Mouse (Mus musculus) lung, embryonic 14.5 days (tissue): ENCODE data around the gene Gcnt2. TPM values are rescaled to one million over a fixed set of nuclear protein-coding genes. Genes with fewer than 3 reads are reported as not detected.

Experiments used
- ATAC-seq: fragments of 200-750 bp; cut with Nextera tagmentation; 2 replicates; pipeline ENCODE4 v1.8.0; 2017; ENCODE audit warnings: mild to moderate bottlenecking, moderate TSS enrichment, moderate library complexity; ENCODE audit not compliant: insufficient read depth
- DNase-seq: peaks from one replicate; pipeline ENCODE4 v3.0.0-alpha.2; 2015
- H3K27ac ChIP-seq: fragments of 300-500 bp; sonication (generic); 2 replicates; pipeline ENCODE4 v1.5.1; 2014; ENCODE audit warnings: low read depth, mild to moderate bottlenecking, moderate library complexity
- H3K27me3 ChIP-seq: fragments of 300-500 bp; sonication (generic); 2 replicates; pipeline ENCODE4 v1.6.1; 2014; ENCODE audit warnings: low read length, control low read depth; ENCODE audit not compliant: insufficient read depth
- H3K36me3 ChIP-seq: fragments of 300-500 bp; sonication (generic); 2 replicates; pipeline ENCODE4 v1.6.1; 2014; ENCODE audit warnings: control low read depth; ENCODE audit not compliant: insufficient read depth
- H3K4me1 ChIP-seq: fragments of 300-500 bp; sonication (generic); 2 replicates; pipeline ENCODE4 v1.6.1; 2014; ENCODE audit warnings: antibody characterized with exemption, control low read depth; ENCODE audit not compliant: insufficient read depth
- H3K4me2 ChIP-seq: fragments of 300-500 bp; sonication (generic); 2 replicates; pipeline ENCODE4 v1.6.1; 2014; ENCODE audit warnings: mild to moderate bottlenecking
- H3K4me3 ChIP-seq: fragments of 300-500 bp; sonication (generic); 2 replicates; pipeline ENCODE4 v1.5.1; 2014; ENCODE audit warnings: low read depth, low read length
- H3K9ac ChIP-seq: fragments of 300-500 bp; sonication (generic); 2 replicates; pipeline ENCODE4 v1.6.1; 2014
- H3K9me3 ChIP-seq: fragments of 300-500 bp; sonication (generic); 2 replicates; pipeline ENCODE4 v1.6.1; 2016; ENCODE audit warnings: low read depth, low read length, control low read depth
- CTCF ChIP-seq: IDR thresholded peaks from 2 replicates; pipeline ENCODE4 v1.5.1; 2016; ENCODE audit warnings: antibody characterized with exemption, low read depth
- WGBS: fragments of 180-500 bp; shearing (Covaris S2); extraction: QIAGEN DNeasy Blood & Tissue Kit; methylation state at CpG from one replicate; pipeline ENCODE4 v1.1.7; 2014; 5-methylcytosine and 5-hydroxymethylcytosine counted together
- polyA plus RNA-seq: library from polyadenylated mRNA; unstranded; fragments of >200 nt; fragmentation: Nextera tagmentation; extraction: Ambion mirVana; gene quantifications from 2 replicates; pipeline ENCODE4 v1.2.1, GENCODE M21; 2014

Gcnt2 gene
- polyA plus RNA-seq, 1 experiment from 2014 or later: 2.5 TPM

GRCm38 (mm10) chr13:40845951-40846350, 13.6 kb upstream of the Gcnt2 start:
- no peak for DNase-seq
- no peak overlapping the region for H3K9ac ChIP-seq
- no peak for ATAC-seq
- 37% methylated on average over 6 of the region's 6 CpGs for WGBS
- no peaks in the 10 kb centered on the region for H3K4me1 ChIP-seq
- H3K9me3 ChIP-seq: no peaks in the 10 kb centered on the region
- H3K27ac ChIP-seq: no peak overlapping the region
- no peak overlapping the region for H3K4me2 ChIP-seq
- H3K4me3 ChIP-seq: no peak overlapping the region
- no peak for TF ChIP-seq CTCF
- no peaks in the 10 kb centered on the region for H3K36me3 ChIP-seq
- H3K27me3 ChIP-seq: no peaks in the 10 kb centered on the region

DNA sequence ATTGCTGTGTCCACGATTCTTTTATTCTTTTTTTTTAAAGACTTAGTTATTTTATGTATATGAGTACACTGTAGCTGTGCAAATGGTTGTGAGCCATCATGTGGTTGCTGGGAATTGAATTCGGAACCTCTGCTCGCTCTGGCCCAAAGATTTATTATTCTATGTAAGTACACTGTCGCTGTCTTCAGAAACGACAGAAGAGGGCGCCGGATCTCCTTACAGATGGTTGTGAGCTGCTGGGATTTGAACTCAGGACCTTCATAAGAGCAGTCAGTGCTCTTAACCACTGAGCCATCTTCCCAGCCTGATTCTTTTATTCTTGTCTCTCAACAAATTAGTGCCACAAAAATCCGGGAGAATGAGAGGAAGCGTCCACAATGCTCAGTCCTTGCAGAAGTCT, 13.2 kb upstream of the Gcnt2 start:
- Histone ChIP-seq H3K4me3 (no peak overlapping the region), H3K9ac (no peak overlapping the region), H3K4me2 (no peak overlapping the region), H3K4me1 (no peaks in the 10 kb centered on the region), H3K36me3 (no peaks in the 10 kb centered on the region), H3K27ac (no peak overlapping the region), H3K9me3 (no peaks in the 10 kb centered on the region), H3K27me3 (no peaks in the 10 kb centered on the region)
- no peak for ATAC-seq
- DNase-seq: peak; percentile 19
- WGBS: 63% methylated on average over 9 of the region's 9 CpGs
- peak; percentile 30 for TF ChIP-seq CTCF

DNA sequence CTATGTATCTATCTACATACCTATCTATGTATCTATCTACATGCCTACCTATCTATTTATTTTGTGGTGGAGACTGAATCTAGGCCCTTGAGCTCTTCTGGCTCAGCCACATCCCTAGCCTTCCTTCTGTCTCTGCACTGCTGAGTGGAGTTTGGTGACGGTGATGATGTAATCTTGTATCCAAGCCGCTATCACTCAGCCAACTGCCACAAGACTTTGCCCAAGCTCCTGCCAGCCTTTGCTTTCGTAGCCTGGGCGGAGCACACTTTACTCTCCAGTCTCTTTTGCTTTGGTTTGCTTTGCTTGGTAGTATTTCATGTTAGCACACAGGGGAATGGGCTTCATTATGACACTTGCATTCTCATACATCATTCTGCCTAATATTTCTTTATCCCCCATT, 11.7 kb upstream of the Gcnt2 start:
- DNase-seq (no peak), ATAC-seq (no peak)
- Histone ChIP-seq H3K27ac (no peak overlapping the region), H3K4me3 (no peak overlapping the region), H3K4me1 (no peaks in the 10 kb centered on the region), H3K27me3 (no peaks in the 10 kb centered on the region), H3K4me2 (no peak overlapping the region), H3K9ac (no peak overlapping the region), H3K9me3 (no peaks in the 10 kb centered on the region), H3K36me3 (no peaks in the 10 kb centered on the region)
- 65% methylated on average over 4 of the region's 4 CpGs for WGBS
- TF ChIP-seq CTCF: no peak

GRCm38 (mm10) chr13:40850686-40851085, 8.9 kb upstream of the Gcnt2 start:
- WGBS: 77% methylated on average over 6 of the region's 6 CpGs
- DNase-seq: no peak
- H3K9me3 ChIP-seq: no peaks in the 10 kb centered on the region
- TF ChIP-seq CTCF: no peak
- ATAC-seq: no peak
- H3K4me3 ChIP-seq: no peak overlapping the region
- H3K36me3 ChIP-seq: no peaks in the 10 kb centered on the region
- H3K4me1 ChIP-seq: 0 out of 2 replicates have a peak, but pooled peaks cover 2% of the 10 kb centered on the region
- no peak overlapping the region for H3K27ac ChIP-seq
- H3K27me3 ChIP-seq: no peaks in the 10 kb centered on the region
- no peak overlapping the region for H3K9ac ChIP-seq
- no peak overlapping the region for H3K4me2 ChIP-seq

GRCm38 (mm10) chr13:40851281-40851680, 8.3 kb upstream of the Gcnt2 start:
- no peaks in the 10 kb centered on the region for H3K9me3 ChIP-seq
- no peak overlapping the region for H3K4me3 ChIP-seq
- no peak for TF ChIP-seq CTCF
- H3K4me1 ChIP-seq: 0 out of 2 replicates have a peak, but pooled peaks cover 2% of the 10 kb centered on the region
- DNase-seq (no peak), ATAC-seq (no peak)
- no peaks in the 10 kb centered on the region for H3K27me3 ChIP-seq
- H3K4me2 ChIP-seq: no peak overlapping the region
- H3K27ac ChIP-seq: no peak overlapping the region
- no peaks in the 10 kb centered on the region for H3K36me3 ChIP-seq
- H3K9ac ChIP-seq: no peak overlapping the region
- 78% methylated on average over 7 of the region's 7 CpGs for WGBS

DNA sequence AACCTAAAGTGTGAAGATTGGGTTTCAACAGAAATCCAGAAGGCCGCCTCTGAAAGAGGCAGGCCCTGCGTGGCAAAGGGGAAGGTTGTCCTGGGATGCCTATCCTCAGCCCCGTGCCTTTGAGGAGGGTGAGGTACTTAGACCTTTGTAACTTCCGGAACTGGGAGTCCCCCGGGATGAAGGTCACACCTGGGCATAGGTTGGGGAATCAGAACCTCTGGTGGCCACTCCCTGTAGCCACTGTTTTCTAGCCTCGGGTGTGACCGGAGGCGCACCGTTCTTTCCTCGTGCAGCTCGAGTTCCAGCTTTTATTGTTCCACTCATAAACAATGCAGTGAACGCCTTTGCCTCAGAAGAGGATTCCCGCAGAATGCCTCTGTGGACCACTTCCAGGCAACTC, 7.6 kb upstream of the Gcnt2 start:
- 82% methylated on average over 13 of the region's 13 CpGs for WGBS

GRCm38 (mm10) chr13:40852791-40853190, 6.8 kb upstream of the Gcnt2 start:
- no peak overlapping the region for H3K4me2 ChIP-seq
- 79% methylated on average over 5 of the region's 5 CpGs for whole genome bisulfite sequencing
- no peak for TF ChIP-seq CTCF
- H3K36me3 ChIP-seq: no peaks in the 10 kb centered on the region
- ATAC-seq (no peak), DNase-seq (no peak)
- no peak overlapping the region for H3K4me3 ChIP-seq
- no peak overlapping the region for H3K9ac ChIP-seq
- no peak overlapping the region for H3K27ac ChIP-seq
- 0 out of 2 replicates have a peak, but pooled peaks cover 2% of the 10 kb centered on the region for H3K4me1 ChIP-seq
- H3K9me3 ChIP-seq: no peaks in the 10 kb centered on the region
- no peaks in the 10 kb centered on the region for H3K27me3 ChIP-seq

More for the DNA sequence above, 7.6 kb upstream of the Gcnt2 start:
- no peaks in the 10 kb centered on the region for H3K9me3 ChIP-seq
- H3K4me3 ChIP-seq: no peak overlapping the region
- H3K27me3 ChIP-seq: no peaks in the 10 kb centered on the region
- H3K9ac ChIP-seq: no peak overlapping the region
- ATAC-seq (no peak), DNase-seq (no peak)
- H3K36me3 ChIP-seq: no peaks in the 10 kb centered on the region
- H3K4me2 ChIP-seq: no peak overlapping the region
- TF ChIP-seq CTCF: no peak
- H3K4me1 ChIP-seq: 0 out of 2 replicates have a peak, but pooled peaks cover 2% of the 10 kb centered on the region
- no peak overlapping the region for H3K27ac ChIP-seq

DNA sequence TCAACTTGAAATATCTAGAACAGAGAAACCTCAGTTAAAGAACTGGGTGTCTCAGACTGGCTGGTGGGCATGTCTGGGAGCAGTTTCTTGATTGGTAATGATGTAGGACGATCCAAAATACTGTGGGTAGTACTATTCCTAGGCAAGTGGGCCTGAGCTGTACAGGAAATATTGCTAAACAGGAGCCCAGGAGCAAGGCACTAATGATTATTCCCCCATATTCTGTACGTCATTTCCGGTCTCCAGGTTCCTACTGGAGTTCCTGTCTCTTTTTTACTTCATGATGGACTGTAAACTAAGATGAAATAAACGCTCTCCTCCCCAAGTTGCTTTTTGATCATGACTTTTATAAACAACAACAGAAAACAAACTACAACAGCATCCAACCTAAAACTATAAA, 5.7 kb upstream of the Gcnt2 start:
- H3K36me3 ChIP-seq: no peaks in the 10 kb centered on the region
- DNase-seq: no peak
- no peak overlapping the region; the same call in 1 of the 2 replicates for H3K4me3 ChIP-seq
- H3K27me3 ChIP-seq: no peaks in the 10 kb centered on the region
- peak overlapping the region; percentile 52; the same call in 1 of the 2 replicates for H3K9ac ChIP-seq
- WGBS: 74% methylated on average over 4 of the region's 4 CpGs
- no peak for TF ChIP-seq CTCF
- H3K4me2 ChIP-seq: peak overlapping the region; percentile 77
- 0 out of 2 replicates have a peak, but pooled peaks cover 2% of the 10 kb centered on the region for H3K4me1 ChIP-seq
- no peak for ATAC-seq
- no peak overlapping the region for H3K27ac ChIP-seq
- no peaks in the 10 kb centered on the region for H3K9me3 ChIP-seq
